Mouse (Mus musculus) small intestine, adult 2 months (tissue): ENCODE results near the gene Togaram2.

Experiments used
- CTCF ChIP-seq: fragments of 200-500 bp; IDR thresholded peaks from 2 replicates; pipeline ENCODE4 v1.5.1; 2012; ENCODE audit warnings: low read depth, mild to moderate bottlenecking, control low read depth, inconsistent platforms, low read length, moderate library complexity, mixed read lengths; ENCODE audit not compliant: insufficient replicate concordance, insufficient read length; ENCODE audit errors: extremely low read depth
- POLR2A ChIP-seq: fragments of 200-500 bp; IDR thresholded peaks from 2 replicates; pipeline ENCODE4 v1.6.1; 2012; ENCODE audit warnings: low read depth, mild to moderate bottlenecking, control low read depth, inconsistent platforms, low read length, moderate library complexity

- no peak for TF ChIP-seq CTCF
- no peak for TF ChIP-seq POLR2A
These were observed 87.5 kb downstream of the Togaram2 start for GRCm38 (mm10) chr17:71760536-71760935.
